Mouse (Mus musculus) B cell, adult 62 days (primary cell): Measurements from ENCODE around the gene Defa2. TPM values are rescaled to one million over a fixed set of nuclear protein-coding genes. Genes with fewer than 3 reads are reported as not detected.

Source experiments
- total RNA-seq: library from RNA; stranded (reverse); gene quantifications from 4 replicates; pipeline ENCODE4 v1.2.4, GENCODE M21; 2023

Defa2 gene
- total RNA-seq, result not detected in 4 replicates

DNA sequence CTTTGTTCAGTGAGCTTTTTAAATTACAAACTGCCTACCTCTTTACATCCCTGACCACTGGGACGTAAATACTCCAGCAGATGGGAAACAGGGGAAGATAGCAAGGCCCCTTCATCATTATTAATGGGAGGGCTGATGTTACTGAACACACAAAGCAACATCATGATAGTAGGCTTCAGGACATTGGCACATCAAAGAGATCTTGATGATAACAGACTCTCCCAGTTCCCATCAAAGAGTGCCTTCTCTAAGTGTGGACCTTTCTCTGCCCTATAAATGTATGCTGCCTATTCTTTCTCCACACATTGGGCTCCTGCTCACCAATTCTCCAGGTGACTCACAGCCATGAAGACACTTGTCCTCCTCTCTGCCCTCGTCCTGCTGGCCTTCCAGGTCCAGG is at the start of gene Defa2:
TSS of gene Defa2 (plus strand) at position 301 of the 400 bp plus-strand sequence.

DNA sequence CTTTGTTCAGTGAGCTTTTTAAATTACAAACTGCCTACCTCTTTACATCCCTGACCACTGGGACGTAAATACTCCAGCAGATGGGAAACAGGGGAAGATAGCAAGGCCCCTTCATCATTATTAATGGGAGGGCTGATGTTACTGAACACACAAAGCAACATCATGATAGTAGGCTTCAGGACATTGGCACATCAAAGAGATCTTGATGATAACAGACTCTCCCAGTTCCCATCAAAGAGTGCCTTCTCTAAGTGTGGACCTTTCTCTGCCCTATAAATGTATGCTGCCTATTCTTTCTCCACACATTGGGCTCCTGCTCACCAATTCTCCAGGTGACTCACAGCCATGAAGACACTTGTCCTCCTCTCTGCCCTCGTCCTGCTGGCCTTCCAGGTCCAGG is 13.2 kb downstream of the Defa2 start, which contains the start of gene Defa33:
TSS of gene Defa33 (plus strand) at position 301 of the 400 bp plus-strand sequence.

GRCm38 (mm10) chr8:21427111-21427510 is 48.8 kb downstream of the Defa2 start, which contains the start of gene Defa36:
Gene Defa36, plus strand, starts transcription at chr8:21427411.

Other genes starting within 250 kb of the Defa2 start
- gene Defa30, start 243.9 kb upstream of the Defa2 start, total RNA-seq, result not detected in 4 replicates
- gene Defa22, start 216.2 kb upstream of the Defa2 start, total RNA-seq, result not detected in 4 replicates
- not detected in 4 replicates for gene Defa31, start 186.9 kb upstream of the Defa2 start, total RNA-seq
- not detected in 4 replicates for gene Gm15293, start 177.0 kb upstream of the Defa2 start, total RNA-seq
- not detected in 4 replicates for gene Gm15292, start 128.8 kb upstream of the Defa2 start, total RNA-seq
- not detected in 4 replicates for gene Defa27, start 63.0 kb upstream of the Defa2 start, total RNA-seq
- gene Defa29, start 51.5 kb upstream of the Defa2 start, total RNA-seq, result not detected in 4 replicates
- gene Defa33, start 13.3 kb downstream of the Defa2 start, total RNA-seq, result not detected in 4 replicates
- not detected in 4 replicates for gene Defa36, start 48.9 kb downstream of the Defa2 start, total RNA-seq
- not detected in 4 replicates for gene Gm7849, start 78.0 kb downstream of the Defa2 start, total RNA-seq
- not detected in 4 replicates for gene Defa20, start 130.7 kb downstream of the Defa2 start, total RNA-seq
- not detected in 4 replicates for gene Defa32, start 150.5 kb downstream of the Defa2 start, total RNA-seq
- gene Defa37, start 186.9 kb downstream of the Defa2 start, total RNA-seq, result not detected in 4 replicates
- not detected in 4 replicates for gene Defa28, start 204.5 kb downstream of the Defa2 start, total RNA-seq
- gene Gm7861, start 216.0 kb downstream of the Defa2 start, total RNA-seq, result not detected in 4 replicates
- gene Defa26, start 239.7 kb downstream of the Defa2 start, total RNA-seq, result not detected in 4 replicates